Comparison of ENCODE assay signal across 9 mouse cellular contexts in genomic region chr8:70752000-70752764, GRCm38 (mm10). TPM values are rescaled to one million over a fixed set of nuclear protein-coding genes. Genes with fewer than 3 reads are reported as not detected.
DNase-seq lines count a peak whose midpoint lies in the region; ATAC-seq lines count a peak whose summit lies in the region.
"Had no signal": no experiment of that assay in that cellular context is flagged by ENCODE, and none has a peak within 500 bp of the region (broad histone marks: within the 10 kb centered on the region; RNA-seq: fewer than 3 reads in every experiment).

No protein-coding gene starts in this region.

- H3K27me3 ChIP-seq in embryonic facial prominence, embryonic 14.5 days (replicated peaks; ENCODE audit: control insufficient read depth, insufficient read depth, low read length): peaks cover 20% of the 10 kb centered on the region
- H3K27me3 ChIP-seq in stomach, embryonic 16.5 days (ENCODE audit: control insufficient read depth, insufficient read depth, low read length): peaks cover 4% of the 10 kb centered on the region; the same call in 1 of the 2 replicates

- H3K9me3 ChIP-seq in embryonic facial prominence, embryonic 14.5 days (ENCODE audit: control insufficient read depth, low read length): no peaks in the 10 kb centered on the region
- no peaks in the 10 kb centered on the region for H3K9me3 ChIP-seq in stomach, embryonic 16.5 days (replicated peaks; ENCODE audit: control insufficient read depth, low read length)

- no peak overlapping the region for H3K4me3 ChIP-seq in embryonic facial prominence, embryonic 14.5 days (ENCODE audit: low read depth, low read length)
- no peak overlapping the region for H3K4me3 ChIP-seq in stomach, embryonic 16.5 days (replicated peaks; ENCODE audit: low read length)

- peak overlapping the region; percentile 68; the same call in 1 of the 2 replicates for H3K27ac ChIP-seq in embryonic facial prominence, embryonic 14.5 days (replicated peaks; ENCODE audit: low read depth, low read length)
- peak overlapping the region; percentile 89 for H3K27ac ChIP-seq in stomach, embryonic 16.5 days (ENCODE audit: low read length)

- no peak for ATAC-seq in cerebellum, adult (ENCODE audit: insufficient number of reproducible peaks, low FRiP score, low TSS enrichment)
- no peak for ATAC-seq in embryonic facial prominence, embryonic 14.5 days (ENCODE audit: low read depth)
- no peak for ATAC-seq in stomach, embryonic 16.5 days (ENCODE audit: insufficient read depth, low FRiP score)

- 18% methylated on average over 11 of the region's 11 CpGs for WGBS in embryonic facial prominence, embryonic 14.5 days
- 23% methylated on average over 11 of the region's 11 CpGs for WGBS in stomach, embryonic 16.5 days

- DNase-seq in cerebellum, adult 11-12 months: peak; percentile 62
- peak; percentile 73 for DNase-seq in adrenal gland, adult 2 months
- DNase-seq in embryonic facial prominence, embryonic 14.5 days (ENCODE audit: low spot score): peak; percentile 64
- DNase-seq in heart, postnatal 25 days (ENCODE audit: low spot score): peak; percentile 79
- peak; percentile 74 to 82 for DNase-seq in layer of hippocampus, postnatal 14 days (ENCODE audit: low spot score in 2 of 2)
- DNase-seq in lung, postnatal 25 days (ENCODE audit: low spot score): peak; percentile 95

- H3K4me1 ChIP-seq in embryonic facial prominence, embryonic 14.5 days (ENCODE audit: control insufficient read depth, insufficient read depth, low read length): peaks cover 22% of the 10 kb centered on the region
- peaks cover 23% of the 10 kb centered on the region for H3K4me1 ChIP-seq in stomach, embryonic 16.5 days (ENCODE audit: control insufficient read depth, insufficient read depth, low read length)

- intact Hi-C loops in heart, postnatal 25 days (cut with DNase I): loop anchor here (1.0 kb wide), 1 partner anchor 31 kb away; no protein-coding TSS in a partner anchor

- peaks cover 14% of the 10 kb centered on the region for H3K36me3 ChIP-seq in embryonic facial prominence, embryonic 14.5 days (ENCODE audit: control insufficient read depth, insufficient read depth, low read length)
- peaks cover 7% of the 10 kb centered on the region; the same call in 1 of the 2 replicates for H3K36me3 ChIP-seq in stomach, embryonic 16.5 days (ENCODE audit: control insufficient read depth, insufficient read depth, low read length)

- no peak overlapping the region for H3K9ac ChIP-seq in embryonic facial prominence, embryonic 14.5 days (ENCODE audit: low read depth, low read length)
- H3K9ac ChIP-seq in stomach, embryonic 16.5 days (ENCODE audit: low read length): no peak overlapping the region

- no peak overlapping the region for H3K4me2 ChIP-seq in embryonic facial prominence, embryonic 14.5 days (ENCODE audit: low read depth, low read length)
- H3K4me2 ChIP-seq in stomach, embryonic 16.5 days (ENCODE audit: low read depth, low read length): peak overlapping the region; percentile 40; the same call in 1 of the 2 replicates

RNA-seq across cellular contexts. Expression of gene Rab3a, which starts 2.3 kb away (rescaled TPM):
- total RNA-seq in adrenal gland, adult 2 months (2021): 10 to 100 TPM; 49.1 to 85.5 TPM
- 141 and 152 TPM in 2 replicates for polyA plus RNA-seq in adrenal gland, adult 2 months (2012; rRNA removed)
- polyA plus RNA-seq in embryonic facial prominence, embryonic 14.5 days (2014; fragmentation: Nextera tagmentation; extraction: Ambion mirVana): 36.3 and 39.0 TPM in 2 replicates
- total RNA-seq in heart, postnatal 25 days (2021): 10 to 100 TPM; 49.7 to 57.6 TPM
- 100 to 1,000 TPM; 793 to 809 TPM for total RNA-seq in layer of hippocampus, postnatal 14 days (2021)
- 23.4 and 23.8 TPM in 2 replicates for polyA plus RNA-seq in stomach, embryonic 16.5 days (2015; fragmentation: Nextera tagmentation; extraction: Ambion mirVana)

RNA-seq across cellular contexts. Expression of gene Mpv17l2, which starts 8.6 kb away (rescaled TPM):
- total RNA-seq in adrenal gland, adult 2 months (2021): 100 to 1,000 TPM; 108 to 132 TPM
- polyA plus RNA-seq in adrenal gland, adult 2 months (2012; rRNA removed): 359 and 417 TPM in 2 replicates
- polyA plus RNA-seq in embryonic facial prominence, embryonic 14.5 days (2014; fragmentation: Nextera tagmentation; extraction: Ambion mirVana): 34.2 and 36.5 TPM in 2 replicates
- total RNA-seq in heart, postnatal 25 days (2021): 10 to 100 TPM; 26.7 to 28.0 TPM
- 10 to 100 TPM; 47.6 to 52.2 TPM for total RNA-seq in layer of hippocampus, postnatal 14 days (2021)
- 47.6 and 54.3 TPM in 2 replicates for polyA plus RNA-seq in stomach, embryonic 16.5 days (2015; fragmentation: Nextera tagmentation; extraction: Ambion mirVana)

RNA-seq across cellular contexts. Expression of gene Pik3r2, which starts 24.3 kb away (rescaled TPM):
- 10 to 100 TPM; 37.2 to 49.0 TPM for total RNA-seq in adrenal gland, adult 2 months (2021)
- polyA plus RNA-seq in adrenal gland, adult 2 months (2012; rRNA removed): 296 and 305 TPM in 2 replicates
- 61.5 and 70.3 TPM in 2 replicates for polyA plus RNA-seq in embryonic facial prominence, embryonic 14.5 days (2014; fragmentation: Nextera tagmentation; extraction: Ambion mirVana)
- 10 to 100 TPM; 21.8 to 25.5 TPM for total RNA-seq in heart, postnatal 25 days (2021)
- 100 to 1,000 TPM; 164 to 178 TPM for total RNA-seq in layer of hippocampus, postnatal 14 days (2021)
- 57.6 and 60.8 TPM in 2 replicates for polyA plus RNA-seq in stomach, embryonic 16.5 days (2015; fragmentation: Nextera tagmentation; extraction: Ambion mirVana)

RNA-seq across cellular contexts. Expression of gene Pde4c, which starts 28.7 kb away (rescaled TPM):
- total RNA-seq in adrenal gland, adult 2 months (2021): 1 to 10 TPM in 1 of 2 experiments, under 1 TPM in 1; 0.76 to 1.0 TPM
- polyA plus RNA-seq in adrenal gland, adult 2 months (2012; rRNA removed): 2.9 and 3.3 TPM in 2 replicates
- 0.16 and 0.22 TPM in 2 replicates for polyA plus RNA-seq in embryonic facial prominence, embryonic 14.5 days (2014; fragmentation: Nextera tagmentation; extraction: Ambion mirVana)
- total RNA-seq in heart, postnatal 25 days (2021): 1 to 10 TPM; 2.5 to 3.7 TPM
- total RNA-seq in layer of hippocampus, postnatal 14 days (2021): under 1 TPM; 0.81 to 0.91 TPM
- 0.23 and 0.84 TPM in 2 replicates for polyA plus RNA-seq in stomach, embryonic 16.5 days (2015; fragmentation: Nextera tagmentation; extraction: Ambion mirVana)

RNA-seq across cellular contexts. Expression of gene Gm3336, which starts 33.8 kb away (rescaled TPM):
- under 1 TPM in 1 of 2 experiments, not detected in 1; 0.69 TPM for total RNA-seq in adrenal gland, adult 2 months (2021)
- 0.51 and 0.97 TPM in 2 replicates for polyA plus RNA-seq in adrenal gland, adult 2 months (2012; rRNA removed)
- polyA plus RNA-seq in embryonic facial prominence, embryonic 14.5 days (2014; fragmentation: Nextera tagmentation; extraction: Ambion mirVana): not detected in 2 replicates
- total RNA-seq in heart, postnatal 25 days (2021): not detected
- total RNA-seq in layer of hippocampus, postnatal 14 days (2021): not detected
- polyA plus RNA-seq in stomach, embryonic 16.5 days (2015; fragmentation: Nextera tagmentation; extraction: Ambion mirVana): 2.0 and 4.2 TPM in 2 replicates
- polyA plus RNA-seq: neural tube, embryonic 14.5 days had no signal

Comparison
In these comparisons a context has a peak if more than half of its experiments do, and no peak if none do; other contexts are left out.
1. RNA of gene Rab3a, which starts 2.3 kb away (total RNA-seq): 793 to 809 TPM in layer of hippocampus, postnatal 14 days; 49.1 to 85.5 TPM in adrenal gland, adult 2 months and 49.7 to 57.6 TPM in heart, postnatal 25 days; every median in the first group is over 4 times any median in the second.
2. Peak in every context shown above with its lines, with median percentiles within 50 percentile points of each other: DNase-seq.